Mouse (Mus musculus) liver, embryonic 12.5 days (tissue): ENCODE data around the gene Gpm6a. TPM values are rescaled to one million over a fixed set of nuclear protein-coding genes. Genes with fewer than 3 reads are reported as not detected.

ENCODE experiments used
- ATAC-seq: fragments of 200-750 bp; cut with Nextera tagmentation; 2 replicates; pipeline ENCODE4 v1.8.0; 2017; ENCODE audit warnings: moderate number of reproducible peaks, mild to moderate bottlenecking, moderate library complexity
- H3K27ac ChIP-seq: fragments of 300-500 bp; sonication (generic); 2 replicates; pipeline ENCODE4 v1.5.1; 2016; ENCODE audit warnings: mild to moderate bottlenecking
- H3K27me3 ChIP-seq: fragments of 300-500 bp; sonication (generic); replicated peaks from 2 replicates; pipeline ENCODE4 v1.6.1; 2016; ENCODE audit warnings: mild to moderate bottlenecking, moderate library complexity
- H3K36me3 ChIP-seq: fragments of 300-500 bp; sonication (generic); 2 replicates; pipeline ENCODE4 v1.6.1; 2016; ENCODE audit warnings: mild to moderate bottlenecking, moderate library complexity
- H3K4me1 ChIP-seq: fragments of 300-500 bp; sonication (generic); 2 replicates; pipeline ENCODE4 v1.6.1; 2016
- H3K4me2 ChIP-seq: fragments of 300-500 bp; sonication (generic); 2 replicates; pipeline ENCODE4 v1.6.1; 2016; ENCODE audit warnings: mild to moderate bottlenecking, moderate library complexity
- H3K4me3 ChIP-seq: fragments of 300-500 bp; sonication (generic); 2 replicates; pipeline ENCODE4 v1.5.1; 2016; ENCODE audit warnings: mild to moderate bottlenecking, moderate library complexity
- H3K9ac ChIP-seq: fragments of 300-500 bp; sonication (generic); 2 replicates; pipeline ENCODE4 v1.6.1; 2016; ENCODE audit warnings: mild to moderate bottlenecking, moderate library complexity
- H3K9me3 ChIP-seq: fragments of 300-500 bp; sonication (generic); replicated peaks from 2 replicates; pipeline ENCODE4 v1.6.1; 2016; ENCODE audit warnings: mild to moderate bottlenecking, moderate library complexity
- WGBS: fragments of 180-500 bp; shearing (Covaris S2); methylation state at CpG from one replicate; pipeline ENCODE4 v1.1.7; 2016; ENCODE audit not compliant: insufficient replicate concordance; 5-methylcytosine and 5-hydroxymethylcytosine counted together
- polyA plus RNA-seq: library from polyadenylated mRNA; unstranded; fragments of >200 nt; fragmentation: Nextera tagmentation; extraction: Ambion mirVana; gene quantifications from 2 replicates; pipeline ENCODE4 v1.2.1, GENCODE M21; 2016

The Gpm6a gene
- polyA plus RNA-seq, 1 experiment from 2014 or later: 3.2 TPM

DNA sequence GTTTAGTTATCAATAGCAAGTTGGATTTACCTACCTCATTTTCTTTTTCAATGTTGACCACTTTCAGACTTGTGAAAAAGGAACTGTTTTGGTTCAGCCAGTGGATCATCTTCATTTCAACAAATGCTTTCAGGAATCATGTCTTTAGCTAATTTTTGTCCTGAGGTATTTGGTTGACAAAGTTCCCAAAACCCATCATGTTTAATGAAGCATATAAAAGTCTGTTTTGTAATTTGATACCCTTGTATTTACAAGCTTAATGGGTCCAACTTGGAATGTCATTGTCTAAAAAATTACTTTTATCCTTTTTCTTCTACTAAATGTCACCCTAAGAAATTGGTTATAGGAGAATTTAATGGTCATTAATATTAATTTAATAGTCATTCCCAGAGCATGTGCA, 6.9 kb downstream of the Gpm6a start:
- H3K9me3 ChIP-seq: no peaks in the 10 kb centered on the region
- H3K4me2 ChIP-seq: no peak overlapping the region
- H3K4me3 ChIP-seq: no peak overlapping the region
- H3K36me3 ChIP-seq: no peaks in the 10 kb centered on the region
- no peak for ATAC-seq
- no peak overlapping the region for H3K27ac ChIP-seq
- H3K27me3 ChIP-seq: no peaks in the 10 kb centered on the region
- no peaks in the 10 kb centered on the region for H3K4me1 ChIP-seq
- H3K9ac ChIP-seq: no peak overlapping the region

DNA sequence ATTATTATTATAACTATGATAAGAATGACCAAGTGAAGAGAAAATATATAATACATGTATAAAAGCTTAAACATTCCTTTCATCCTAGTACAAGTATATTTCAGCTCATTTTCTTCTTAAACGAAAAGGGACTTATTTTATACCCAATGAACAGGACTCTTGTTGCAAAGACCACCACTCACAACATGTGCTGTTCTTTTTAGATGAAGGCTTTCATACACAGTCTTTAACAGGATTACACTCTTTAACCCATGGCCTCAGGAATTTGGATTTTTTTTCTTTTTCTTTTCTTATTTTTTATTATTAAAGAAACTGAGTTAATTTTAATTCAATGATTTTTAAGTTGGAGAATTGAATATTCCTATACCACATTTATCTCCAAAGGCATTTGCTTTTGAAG, 20.4 kb downstream of the Gpm6a start:
- H3K9me3 ChIP-seq: no peaks in the 10 kb centered on the region
- H3K36me3 ChIP-seq: no peaks in the 10 kb centered on the region
- H3K4me1 ChIP-seq: no peaks in the 10 kb centered on the region
- no peak overlapping the region for H3K4me2 ChIP-seq
- H3K4me3 ChIP-seq: no peak overlapping the region
- H3K27ac ChIP-seq: no peak overlapping the region
- no peaks in the 10 kb centered on the region for H3K27me3 ChIP-seq
- no peak overlapping the region for H3K9ac ChIP-seq
- WGBS: 48% methylated on average over 1 of the region's 1 CpGs
- ATAC-seq: no peak

DNA sequence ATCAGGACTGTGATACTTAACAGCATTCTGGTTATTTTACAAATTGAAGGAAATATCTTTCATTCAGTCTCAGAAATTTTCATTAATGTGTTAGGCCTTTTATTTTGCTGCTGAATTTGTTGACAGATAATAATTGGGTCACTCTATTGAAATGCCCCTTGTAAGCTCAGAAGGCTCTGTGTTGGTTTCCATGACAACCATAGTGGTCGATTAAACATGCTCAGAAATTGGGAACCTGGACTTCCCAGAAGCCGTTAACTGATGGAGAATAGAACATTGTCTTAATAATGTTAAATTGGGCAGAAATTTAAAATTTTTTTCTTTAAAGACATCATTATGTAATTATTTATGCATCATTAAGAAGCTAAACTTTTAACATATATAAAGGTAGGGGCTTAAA, 20.9 kb downstream of the Gpm6a start:
- Histone ChIP-seq H3K27ac (no peak overlapping the region), H3K27me3 (no peaks in the 10 kb centered on the region), H3K9me3 (no peaks in the 10 kb centered on the region), H3K9ac (no peak overlapping the region), H3K4me1 (no peaks in the 10 kb centered on the region), H3K36me3 (no peaks in the 10 kb centered on the region), H3K4me2 (no peak overlapping the region), H3K4me3 (no peak overlapping the region)
- WGBS: 59% methylated on average over 2 of the region's 2 CpGs
- ATAC-seq: no peak

DNA sequence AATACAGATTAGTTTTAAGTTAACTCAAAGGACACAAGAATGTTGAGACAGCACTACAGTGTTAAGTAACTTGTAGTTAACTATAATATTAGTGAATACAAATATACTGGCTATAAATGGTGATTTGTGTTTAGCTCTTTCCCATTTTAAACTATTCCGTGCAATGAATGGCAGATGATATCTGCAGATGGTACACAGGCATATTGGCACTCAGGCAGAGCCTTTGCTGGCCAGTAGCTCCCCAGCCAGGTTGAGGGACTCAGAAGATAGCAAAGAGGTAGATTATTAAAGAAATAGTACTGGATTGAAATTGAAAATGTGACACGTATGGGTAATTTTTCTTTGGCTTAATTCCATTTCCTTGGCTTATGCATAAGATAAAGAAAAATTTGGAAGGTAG, 21.3 kb downstream of the Gpm6a start:
- Histone ChIP-seq H3K9me3 (no peaks in the 10 kb centered on the region), H3K27me3 (no peaks in the 10 kb centered on the region), H3K4me3 (no peak overlapping the region), H3K4me1 (no peaks in the 10 kb centered on the region), H3K27ac (no peak overlapping the region), H3K36me3 (no peaks in the 10 kb centered on the region), H3K9ac (no peak overlapping the region), H3K4me2 (no peak overlapping the region)
- no peak for ATAC-seq
- 78% methylated on average over 2 of the region's 2 CpGs for WGBS

DNA sequence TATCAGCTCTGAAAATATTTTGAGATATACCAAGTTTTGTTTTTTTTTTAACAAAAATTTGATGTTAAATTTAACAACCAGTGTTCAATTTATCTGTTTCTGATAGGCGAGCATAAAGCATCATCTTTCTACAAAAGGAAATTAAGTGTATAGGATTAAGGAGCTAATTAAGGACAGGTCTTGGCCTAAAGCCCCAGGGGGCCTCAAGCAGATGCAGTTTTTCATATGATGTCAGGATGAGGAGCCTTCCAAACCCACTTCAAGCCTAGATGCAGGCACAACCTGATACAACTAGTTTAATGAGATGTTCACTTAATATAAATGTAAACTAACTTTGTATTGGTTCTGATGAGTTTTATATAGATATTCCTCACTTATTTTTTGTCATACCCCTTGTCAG, 22.0 kb downstream of the Gpm6a start:
- Histone ChIP-seq H3K27ac (no peak overlapping the region), H3K9ac (no peak overlapping the region), H3K4me3 (no peak overlapping the region), H3K4me1 (no peaks in the 10 kb centered on the region), H3K36me3 (no peaks in the 10 kb centered on the region), H3K27me3 (no peaks in the 10 kb centered on the region), H3K4me2 (no peak overlapping the region), H3K9me3 (no peaks in the 10 kb centered on the region)
- no peak for ATAC-seq
- 34% methylated on average over 1 of the region's 1 CpGs for WGBS

DNA sequence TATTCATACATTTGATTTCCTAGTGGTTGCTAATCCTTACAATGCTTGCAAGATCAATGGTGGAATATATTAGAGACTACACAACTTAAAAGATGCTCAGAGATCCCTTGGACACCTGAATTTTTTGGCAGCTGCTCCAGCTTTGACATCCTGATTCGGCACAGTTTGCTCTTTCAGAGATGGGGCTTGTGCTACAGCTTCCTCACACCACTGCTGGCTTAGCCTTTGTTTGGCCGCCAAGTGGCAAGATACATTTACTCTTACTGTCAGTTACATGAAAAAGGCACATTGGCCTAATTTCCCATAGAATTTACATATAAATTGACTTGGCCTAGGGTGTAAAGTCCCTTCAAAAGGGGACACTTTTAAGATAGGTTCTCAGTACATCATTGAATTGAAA, 32.1 kb downstream of the Gpm6a start:
- H3K9ac ChIP-seq: no peak overlapping the region
- no peaks in the 10 kb centered on the region for H3K9me3 ChIP-seq
- H3K4me2 ChIP-seq: no peak overlapping the region
- 44% methylated on average over 2 of the region's 2 CpGs for WGBS
- no peaks in the 10 kb centered on the region for H3K4me1 ChIP-seq
- H3K27ac ChIP-seq: no peak overlapping the region
- no peaks in the 10 kb centered on the region for H3K27me3 ChIP-seq
- H3K36me3 ChIP-seq: no peaks in the 10 kb centered on the region
- H3K4me3 ChIP-seq: no peak overlapping the region
- no peak for ATAC-seq

DNA sequence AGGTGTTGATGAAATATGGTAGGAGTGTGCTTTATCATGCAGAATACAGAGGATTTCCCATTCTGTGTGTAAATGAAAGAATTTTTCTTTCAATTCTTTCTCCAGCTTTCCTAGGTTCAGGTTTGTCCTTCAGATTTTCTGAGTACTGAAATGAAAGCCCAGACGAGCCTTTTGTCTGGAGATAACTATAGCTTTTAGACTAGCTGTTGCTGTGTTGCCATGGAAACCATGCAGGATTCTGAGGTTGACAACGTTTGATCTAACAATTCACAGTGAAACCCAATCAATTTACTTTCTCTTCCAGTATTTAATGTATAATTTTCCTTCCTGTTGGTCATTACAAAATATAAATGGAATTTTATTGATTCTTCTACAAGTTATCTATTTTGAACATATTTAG, 34.5 kb downstream of the Gpm6a start:
- WGBS: 28% methylated on average over 2 of the region's 2 CpGs
- no peaks in the 10 kb centered on the region for H3K36me3 ChIP-seq

DNA sequence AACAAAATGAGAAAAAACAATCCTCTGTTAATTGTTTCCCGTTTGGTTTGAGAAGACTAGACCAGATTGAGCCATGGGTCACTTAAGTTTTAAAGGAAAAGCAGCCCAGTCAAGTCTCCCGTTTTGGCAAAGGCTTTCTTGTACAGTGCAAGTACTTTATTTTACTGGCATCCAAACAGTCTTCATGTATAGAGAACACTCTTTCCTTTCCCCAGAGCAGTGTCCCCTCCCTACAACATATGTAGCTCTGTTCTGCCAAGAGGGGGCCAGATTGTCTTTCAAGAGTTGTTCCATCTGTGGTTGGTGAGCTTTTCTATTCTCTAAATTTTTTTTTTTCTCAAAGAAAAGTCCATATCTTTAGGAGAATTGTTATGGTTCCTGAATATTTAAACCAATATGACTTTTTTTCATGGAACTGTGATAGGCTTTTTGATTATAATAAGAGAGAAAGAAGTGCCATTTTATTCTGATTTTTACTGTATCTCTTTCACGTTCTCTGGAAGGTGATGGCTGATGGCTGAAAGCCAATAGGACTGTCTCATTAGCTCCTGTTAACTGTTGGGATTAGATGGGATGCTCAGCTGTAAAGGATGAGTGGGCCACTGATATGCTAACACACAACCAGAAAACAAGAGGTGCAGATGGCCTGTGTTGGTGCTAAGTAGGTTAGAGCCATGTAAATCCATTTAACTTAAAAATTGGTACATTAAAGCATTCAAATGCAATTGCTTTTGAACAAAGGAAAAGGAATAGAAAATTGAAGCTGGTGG, 37.4 kb downstream of the Gpm6a start:
- no peak overlapping the region for H3K9ac ChIP-seq
- no peak for ATAC-seq
- no peak overlapping the region for H3K4me3 ChIP-seq
- no peaks in the 10 kb centered on the region for H3K36me3 ChIP-seq
- H3K27me3 ChIP-seq: no peaks in the 10 kb centered on the region
- no peak overlapping the region for H3K4me2 ChIP-seq
- WGBS: 57% methylated on average over 3 of the region's 3 CpGs
- H3K27ac ChIP-seq: no peak overlapping the region
- H3K4me1 ChIP-seq: no peaks in the 10 kb centered on the region
- H3K9me3 ChIP-seq: no peaks in the 10 kb centered on the region

More for the DNA sequence above, 34.5 kb downstream of the Gpm6a start:
- Histone ChIP-seq H3K4me1 (no peaks in the 10 kb centered on the region), H3K27me3 (no peaks in the 10 kb centered on the region), H3K9me3 (no peaks in the 10 kb centered on the region), H3K9ac (no peak overlapping the region), H3K4me2 (no peak overlapping the region), H3K4me3 (no peak overlapping the region), H3K27ac (no peak overlapping the region)
- no peak for ATAC-seq

DNA sequence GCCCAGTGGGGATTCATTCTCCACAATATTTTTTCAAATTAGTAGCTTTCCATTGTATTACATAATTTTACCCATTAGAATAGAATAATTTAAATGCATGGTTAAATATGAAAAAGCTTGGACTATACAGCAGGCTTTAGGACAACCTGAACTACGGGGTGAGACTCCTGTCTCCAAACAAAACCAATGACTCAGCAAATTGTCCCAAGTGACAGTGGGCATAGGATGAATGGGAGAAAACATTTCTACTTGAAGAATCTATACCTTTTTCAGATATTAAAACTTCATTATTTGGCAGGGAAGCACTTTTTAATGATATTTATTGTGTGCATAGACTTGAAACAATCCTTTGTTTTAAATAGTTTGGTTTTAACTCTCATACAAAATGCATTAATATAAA, 41.0 kb downstream of the Gpm6a start:
- WGBS: 62% methylated on average over 1 of the region's 1 CpGs
- Histone ChIP-seq H3K4me2 (no peak overlapping the region), H3K36me3 (no peaks in the 10 kb centered on the region), H3K27ac (no peak overlapping the region), H3K4me1 (no peaks in the 10 kb centered on the region), H3K9ac (no peak overlapping the region), H3K4me3 (no peak overlapping the region), H3K9me3 (no peaks in the 10 kb centered on the region), H3K27me3 (no peaks in the 10 kb centered on the region)
- ATAC-seq: no peak

DNA sequence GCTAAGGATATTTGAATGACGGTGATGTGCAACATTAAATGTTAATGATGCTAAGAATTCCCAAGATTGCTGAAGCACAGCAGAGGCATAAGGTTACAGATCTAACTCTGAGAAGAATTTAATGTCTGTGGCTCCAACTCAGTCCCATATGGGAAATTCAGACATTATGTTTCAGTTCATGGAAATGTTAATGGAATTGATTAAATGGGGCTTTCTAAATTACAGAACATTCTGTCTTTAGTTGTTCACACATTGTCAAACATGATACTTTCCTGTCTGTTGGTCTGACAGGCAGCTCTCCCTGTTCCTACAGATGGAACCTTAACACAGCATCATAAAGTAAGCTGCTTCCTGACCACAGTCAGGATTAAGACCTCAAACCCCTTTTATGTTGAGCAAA, 47.8 kb downstream of the Gpm6a start:
- no peak overlapping the region for H3K9ac ChIP-seq
- no peaks in the 10 kb centered on the region for H3K9me3 ChIP-seq
- H3K4me1 ChIP-seq: no peaks in the 10 kb centered on the region
- H3K36me3 ChIP-seq: no peaks in the 10 kb centered on the region
- 68% methylated on average over 1 of the region's 1 CpGs for WGBS
- ATAC-seq: no peak
- no peak overlapping the region for H3K4me3 ChIP-seq
- H3K27ac ChIP-seq: no peak overlapping the region
- H3K4me2 ChIP-seq: no peak overlapping the region
- H3K27me3 ChIP-seq: no peaks in the 10 kb centered on the region

DNA sequence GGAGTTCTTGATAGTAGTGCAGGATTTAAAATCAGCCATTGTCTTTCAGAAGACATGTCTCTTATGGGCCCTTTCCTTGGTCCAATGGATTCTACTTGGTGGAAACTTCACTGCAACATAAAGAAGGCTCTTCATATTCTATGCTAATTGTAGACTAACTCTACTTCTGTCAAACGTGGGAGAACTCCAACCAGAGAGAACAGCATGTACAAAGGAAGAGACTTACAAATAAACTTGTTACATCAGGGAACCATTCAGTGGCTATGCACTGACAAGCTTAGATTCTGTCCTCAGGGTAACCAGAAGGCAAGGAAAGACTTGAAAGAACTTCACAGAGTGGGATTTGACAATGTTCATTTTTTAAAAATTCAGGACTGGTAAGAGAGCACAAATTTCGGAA, 48.3 kb downstream of the Gpm6a start:
- no peak overlapping the region for H3K9ac ChIP-seq
- H3K36me3 ChIP-seq: no peaks in the 10 kb centered on the region
- no peak overlapping the region for H3K4me2 ChIP-seq
- H3K4me3 ChIP-seq: no peak overlapping the region
- H3K9me3 ChIP-seq: no peaks in the 10 kb centered on the region
- no peaks in the 10 kb centered on the region for H3K4me1 ChIP-seq
- WGBS: 29% methylated on average over 2 of the region's 2 CpGs
- no peak for ATAC-seq
- H3K27ac ChIP-seq: no peak overlapping the region
- no peaks in the 10 kb centered on the region for H3K27me3 ChIP-seq

DNA sequence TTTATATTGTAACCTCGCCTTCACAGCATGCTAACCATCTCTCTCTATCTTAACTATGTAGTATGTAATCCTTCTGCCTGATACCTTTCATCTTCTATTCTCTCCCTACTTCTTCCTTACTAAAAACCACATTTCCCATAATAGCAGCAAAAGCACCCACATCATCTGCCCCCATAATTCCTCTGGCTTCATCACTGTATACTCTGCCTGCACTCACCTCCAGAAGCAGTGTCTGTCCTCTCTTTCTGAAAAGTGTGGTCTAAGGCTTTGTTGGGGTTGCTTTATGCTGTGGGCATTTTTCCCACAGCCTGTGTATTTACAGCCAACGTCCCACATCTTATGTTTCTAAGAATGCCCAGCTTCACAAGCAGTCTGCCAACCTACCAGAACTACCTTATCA, 57.6 kb downstream of the Gpm6a start:
- WGBS: 35% methylated on average over 2 of the region's 2 CpGs
- no peak for ATAC-seq
- no peaks in the 10 kb centered on the region for H3K36me3 ChIP-seq
- H3K27ac ChIP-seq: no peak overlapping the region
- no peak overlapping the region for H3K4me2 ChIP-seq
- H3K9me3 ChIP-seq: no peaks in the 10 kb centered on the region
- H3K9ac ChIP-seq: no peak overlapping the region
- no peak overlapping the region for H3K4me3 ChIP-seq
- no peaks in the 10 kb centered on the region for H3K27me3 ChIP-seq
- H3K4me1 ChIP-seq: no peaks in the 10 kb centered on the region

DNA sequence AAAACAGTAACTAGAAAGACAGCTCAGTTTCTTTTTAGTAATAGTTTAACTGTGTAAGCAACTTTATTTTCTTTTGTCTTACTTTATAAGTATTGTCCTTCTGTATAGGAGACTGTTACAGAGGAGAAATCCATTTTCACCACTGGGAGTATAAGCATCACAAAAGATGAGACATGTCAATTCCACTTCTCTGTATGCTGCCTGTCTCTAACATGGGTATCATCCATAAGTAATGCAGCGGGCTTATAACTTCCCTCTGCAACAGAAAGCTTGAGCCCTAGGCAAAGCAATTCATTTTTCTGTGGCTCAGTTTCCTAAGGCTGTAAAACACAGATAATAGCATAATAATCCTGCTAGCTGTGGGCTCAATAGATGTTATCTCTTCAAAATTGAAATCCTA, 62.4 kb downstream of the Gpm6a start:
- no peak overlapping the region for H3K9ac ChIP-seq
- H3K9me3 ChIP-seq: no peaks in the 10 kb centered on the region
- no peak overlapping the region for H3K27ac ChIP-seq
- no peak overlapping the region for H3K4me2 ChIP-seq
- H3K4me1 ChIP-seq: no peaks in the 10 kb centered on the region
- no peaks in the 10 kb centered on the region for H3K36me3 ChIP-seq
- H3K27me3 ChIP-seq: no peaks in the 10 kb centered on the region
- no peak for ATAC-seq
- no peak overlapping the region for H3K4me3 ChIP-seq
- 55% methylated on average over 1 of the region's 1 CpGs for WGBS
